Mouse (Mus musculus): ENCODE results near the gene Sord.
"Not testable (repeated sequence)": the region's sequence is repeated elsewhere in the genome, so short reads cannot be mapped to it uniquely, and the experiment has no call there.

Sord gene

GRCm38 (mm10) chr2:122234611-122235288 is at the start of gene Sord:
Gene Sord (plus strand): TSS chr2:122234749.
- peak; percentile 23 to 54 for DNase-seq (ENCODE audit: low read depth in 2 of 2, low spot score in 2 of 2)

GRCm38 (mm10) chr2:122185086-122185485 is 49.5 kb upstream of the Sord start:
- no peak for DNase-seq (ENCODE audit: low read depth in 2 of 2, low spot score in 2 of 2)

DNA sequence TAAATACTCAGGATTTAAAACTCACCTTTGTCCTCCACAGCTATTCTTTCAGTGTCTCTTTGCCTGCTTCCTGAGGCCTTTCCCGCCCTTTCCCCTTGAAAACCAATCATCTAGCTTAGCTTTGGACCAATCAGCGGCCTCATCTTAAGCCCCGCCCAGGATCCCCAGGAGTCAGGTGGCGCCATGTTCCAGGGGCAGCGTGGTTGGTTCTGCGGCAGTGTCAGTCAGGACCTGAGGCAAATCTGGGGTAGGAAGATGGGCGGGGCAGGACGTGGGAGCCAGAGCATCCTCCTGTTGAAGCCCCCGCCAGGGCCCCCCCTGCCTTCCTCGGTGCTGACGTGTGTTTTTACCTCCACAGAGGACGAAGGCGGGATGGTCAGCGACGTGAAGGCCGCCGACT is 48.4 kb upstream of the Sord start, which contains the start of the genes Patl2 and Terb2:
Gene Patl2, minus strand, starts transcription at position 84 of the 400 bp plus-strand sequence.
Gene Terb2, plus strand, starts transcription at position 167 of the 400 bp plus-strand sequence.
- no peak for DNase-seq (ENCODE audit: low read depth in 2 of 2, low spot score in 2 of 2)

GRCm38 (mm10) chr2:122186751-122187150 is 47.8 kb upstream of the Sord start:
- DNase-seq (ENCODE audit: low read depth in 2 of 2, low spot score in 2 of 2) = no peak

GRCm38 (mm10) chr2:122191849-122192248 is 42.7 kb upstream of the Sord start:
- no peak for DNase-seq (ENCODE audit: low read depth in 2 of 2, low spot score in 2 of 2)

DNA sequence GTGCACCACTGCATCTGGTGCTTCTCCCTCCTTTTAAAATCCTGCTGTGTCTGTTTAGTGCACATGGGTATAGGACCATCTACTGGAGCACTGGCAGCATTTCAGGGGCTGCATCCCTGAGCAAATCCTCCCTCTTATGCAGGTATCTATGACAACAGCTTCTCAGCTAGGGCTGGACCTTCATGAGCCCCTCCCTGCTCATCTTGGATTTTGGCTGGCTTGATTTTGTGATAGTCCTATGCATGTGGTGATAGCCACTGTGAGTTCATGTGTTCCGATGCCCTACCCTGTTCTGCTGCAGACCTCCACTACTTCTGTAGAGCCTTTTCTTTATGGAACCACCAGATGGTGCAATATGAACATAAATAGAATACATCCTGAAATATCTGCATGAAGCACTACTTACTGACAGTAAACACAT is 40.0 kb upstream of the Sord start:
- DNase-seq (ENCODE audit: low read depth in 2 of 2, low spot score in 2 of 2) = no peak

- DNase-seq (ENCODE audit: low read depth in 2 of 2, low spot score in 2 of 2) = no peak
These were observed 33.0 kb upstream of the Sord start for GRCm38 (mm10) chr2:122201501-122201900.

- DNase-seq (ENCODE audit: low read depth in 2 of 2, low spot score in 2 of 2) = no peak
These were observed 28.0 kb upstream of the Sord start for GRCm38 (mm10) chr2:122206440-122207107.

GRCm38 (mm10) chr2:122210534-122211228 is 23.9 kb upstream of the Sord start:
- no peak for DNase-seq (ENCODE audit: low read depth in 2 of 2, low spot score in 2 of 2)

GRCm38 (mm10) chr2:122217075-122217474 is 17.5 kb upstream of the Sord start:
- not testable (repeated sequence) for DNase-seq (ENCODE audit: low read depth in 2 of 2, low spot score in 2 of 2)

DNA sequence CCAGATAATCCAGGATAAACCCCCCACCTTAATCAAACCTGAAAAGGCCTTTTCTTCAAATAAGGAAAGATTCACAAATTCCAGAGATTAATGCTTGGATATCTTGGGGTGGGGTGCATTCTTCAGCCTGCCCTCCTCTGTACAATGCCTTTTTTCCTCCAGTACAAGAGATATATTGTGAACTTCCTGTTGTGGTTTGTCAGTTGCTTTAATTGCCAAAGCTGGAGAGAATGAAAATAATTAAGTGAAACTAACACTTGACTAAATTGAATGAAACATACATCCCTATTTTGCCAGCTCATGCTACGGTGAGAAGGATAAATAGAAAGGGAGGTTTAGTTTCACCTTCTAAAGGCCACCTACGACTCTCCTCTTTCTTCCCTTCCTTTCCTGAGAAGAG is 16.3 kb upstream of the Sord start:
- no peak for DNase-seq (ENCODE audit: low read depth in 2 of 2, low spot score in 2 of 2)

DNA sequence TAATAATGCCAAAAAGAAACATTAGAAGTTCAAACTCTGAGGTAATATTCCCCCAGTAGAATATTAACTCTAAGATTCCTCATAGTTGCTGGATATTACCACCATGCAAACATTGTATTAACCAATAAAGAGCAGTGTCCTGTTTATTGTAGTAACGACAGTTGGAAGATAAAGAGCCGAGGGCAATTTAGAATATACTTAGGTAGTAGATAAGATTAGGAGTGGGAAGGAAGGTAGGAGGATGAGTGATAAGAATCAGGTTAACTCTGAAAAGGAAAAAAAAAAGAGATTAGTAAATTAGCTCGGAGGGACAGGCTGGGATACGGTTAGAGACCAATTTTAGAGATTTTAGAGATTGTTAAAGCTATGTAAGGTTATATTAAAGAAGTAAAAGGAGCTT is 13.2 kb upstream of the Sord start:
- no peak for DNase-seq (ENCODE audit: low read depth in 2 of 2, low spot score in 2 of 2)

DNA sequence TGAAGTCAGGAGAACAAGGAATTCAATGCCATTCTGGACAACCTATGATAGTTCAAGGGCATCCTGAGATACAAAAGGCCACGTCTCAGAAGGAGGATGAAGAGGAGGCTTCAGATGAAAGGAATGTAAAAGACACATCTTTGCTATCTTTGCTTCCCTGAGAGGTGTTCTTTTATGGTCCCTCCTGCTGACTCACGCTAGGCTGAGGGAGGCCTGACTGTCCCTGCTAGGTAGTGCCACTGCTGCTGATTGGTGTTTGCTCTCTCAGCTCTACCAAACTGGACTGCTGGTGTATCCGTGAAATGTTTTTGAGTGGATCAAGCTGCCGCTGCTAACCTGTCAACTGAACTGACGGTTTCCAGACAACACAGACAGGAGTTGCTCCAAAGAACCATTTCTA is 12.8 kb upstream of the Sord start:
- DNase-seq (ENCODE audit: low read depth in 2 of 2, low spot score in 2 of 2) = no peak

DNA sequence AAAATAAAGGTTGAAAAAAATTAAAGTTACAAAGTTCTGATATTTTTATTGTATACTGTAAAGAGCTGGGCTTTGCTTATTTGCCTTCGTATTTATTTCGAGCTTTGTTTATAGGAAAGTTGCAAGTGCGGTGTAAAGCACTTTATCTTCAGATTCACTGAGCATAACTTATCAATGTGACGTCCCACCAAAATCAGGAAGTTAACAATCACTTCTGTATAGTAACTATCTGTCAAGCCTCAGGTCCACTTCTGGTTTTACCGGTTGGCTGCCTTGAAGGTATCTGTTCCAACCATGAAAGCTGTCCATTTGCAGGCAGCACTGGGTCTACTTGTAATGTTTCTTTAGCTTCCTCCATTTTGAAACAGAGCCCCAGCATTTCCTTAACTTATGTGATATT is 12.3 kb upstream of the Sord start:
- DNase-seq (ENCODE audit: low read depth in 2 of 2, low spot score in 2 of 2) = no peak

DNA sequence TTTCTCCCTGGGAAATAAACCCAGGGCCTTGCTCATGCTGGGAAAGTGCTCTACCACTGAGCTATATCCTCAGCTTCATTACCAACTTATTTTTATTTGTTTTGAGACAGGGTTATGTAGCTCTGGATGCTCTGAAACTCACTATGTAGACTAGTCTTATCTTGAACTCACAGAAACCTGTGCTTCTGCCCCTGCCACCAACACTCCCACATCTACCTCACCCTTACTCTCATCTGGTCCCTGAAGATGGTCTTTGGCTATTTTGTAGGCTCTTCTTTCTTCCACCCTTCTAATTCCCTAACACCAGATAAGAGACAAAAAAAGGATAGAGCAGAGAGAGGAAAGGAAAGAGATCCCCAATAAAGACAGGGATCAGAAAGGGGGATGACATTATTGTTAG is 10.9 kb upstream of the Sord start:
- DNase-seq (ENCODE audit: low read depth in 2 of 2, low spot score in 2 of 2) = no peak

DNA sequence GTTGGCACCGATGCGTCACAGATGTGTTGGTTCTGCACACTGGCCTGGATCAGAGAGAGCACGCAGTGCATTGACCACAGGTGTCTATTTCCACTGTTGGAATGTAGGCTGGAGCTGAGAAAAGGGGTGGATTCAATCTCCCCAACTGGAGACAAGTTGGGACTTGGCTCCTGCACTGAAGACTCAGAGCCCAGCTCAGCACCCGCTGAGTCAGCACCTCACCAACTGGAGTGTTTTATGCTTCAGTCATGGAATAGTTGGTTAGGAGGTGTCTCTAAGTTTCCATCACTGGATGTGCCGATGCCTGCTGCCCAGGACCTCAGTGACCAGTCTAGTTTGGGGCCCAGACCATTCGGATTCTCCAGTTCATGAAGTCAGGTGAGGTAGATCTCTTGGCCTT is 4.2 kb upstream of the Sord start:
- no peak for DNase-seq (ENCODE audit: low read depth in 2 of 2, low spot score in 2 of 2)

DNA sequence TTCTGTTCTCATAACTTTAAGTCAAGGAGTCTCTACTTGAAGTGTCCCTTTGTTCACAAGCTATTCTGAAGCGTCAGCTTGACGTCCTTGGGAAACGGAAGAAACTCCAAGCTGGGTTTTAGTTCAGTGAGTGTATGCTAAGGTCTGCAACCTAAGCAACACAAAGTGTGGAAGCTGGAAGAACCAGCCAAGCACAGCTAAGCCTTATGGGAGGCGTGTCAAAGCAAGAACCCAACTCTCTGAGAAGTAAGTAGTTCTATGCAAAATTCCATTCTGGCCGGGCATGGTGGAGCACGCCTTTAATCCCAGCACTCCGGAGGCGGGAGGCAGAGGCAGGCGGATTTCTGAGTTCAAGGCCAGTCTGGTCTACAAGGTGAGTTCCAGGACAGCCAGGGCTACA is 2.9 kb upstream of the Sord start:
- DNase-seq (ENCODE audit: low read depth in 2 of 2, low spot score in 2 of 2) = no peak

- DNase-seq (ENCODE audit: low read depth in 2 of 2, low spot score in 2 of 2) = no peak
These were observed 1.2 kb upstream of the Sord start for GRCm38 (mm10) chr2:122233341-122233740.

DNA sequence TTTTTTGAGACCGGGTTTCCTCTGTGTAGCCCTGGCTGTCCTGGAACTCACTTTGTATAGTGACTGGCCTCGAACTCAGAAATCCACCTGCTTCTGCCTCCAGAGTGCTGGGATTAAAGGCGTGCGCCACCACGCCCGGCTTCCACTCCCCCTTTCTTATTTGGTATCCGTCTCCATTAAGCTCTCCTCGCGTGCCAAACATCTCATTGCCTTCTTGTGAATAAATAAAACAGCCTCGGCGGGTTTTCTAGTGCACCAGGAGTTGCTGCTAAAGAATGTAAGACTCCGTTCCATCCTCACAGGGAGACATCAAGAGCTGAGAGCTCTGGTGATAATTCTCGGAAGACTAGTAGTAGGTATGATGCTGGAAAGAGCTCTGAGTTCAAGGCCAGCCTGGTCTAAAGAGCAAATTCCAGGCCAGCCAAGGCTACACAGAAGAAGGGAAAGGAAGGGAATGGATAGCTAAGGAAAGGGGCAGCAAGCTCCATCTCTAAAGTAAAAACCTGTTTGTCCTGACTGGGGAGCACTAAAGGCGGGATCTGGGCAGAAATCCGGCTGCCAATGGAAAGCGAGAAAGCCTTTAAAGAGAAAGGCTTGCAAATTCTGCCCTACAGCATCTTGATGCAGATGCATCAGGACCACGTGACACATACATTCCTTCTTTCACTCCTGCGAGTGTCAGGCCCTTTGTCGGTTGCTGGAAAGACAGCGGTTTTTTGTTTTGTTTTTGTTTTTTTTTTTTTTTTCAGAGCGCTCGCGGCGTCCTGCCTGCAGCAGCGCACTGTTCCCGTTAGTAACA is 591 bp upstream of the Sord start:
- DNase-seq (ENCODE audit: low read depth in 2 of 2, low spot score in 2 of 2) = no peak

GRCm38 (mm10) chr2:122235425-122235824 is 876 bp downstream of the Sord start:
- DNase-seq (ENCODE audit: low read depth in 2 of 2, low spot score in 2 of 2) = no peak

DNA sequence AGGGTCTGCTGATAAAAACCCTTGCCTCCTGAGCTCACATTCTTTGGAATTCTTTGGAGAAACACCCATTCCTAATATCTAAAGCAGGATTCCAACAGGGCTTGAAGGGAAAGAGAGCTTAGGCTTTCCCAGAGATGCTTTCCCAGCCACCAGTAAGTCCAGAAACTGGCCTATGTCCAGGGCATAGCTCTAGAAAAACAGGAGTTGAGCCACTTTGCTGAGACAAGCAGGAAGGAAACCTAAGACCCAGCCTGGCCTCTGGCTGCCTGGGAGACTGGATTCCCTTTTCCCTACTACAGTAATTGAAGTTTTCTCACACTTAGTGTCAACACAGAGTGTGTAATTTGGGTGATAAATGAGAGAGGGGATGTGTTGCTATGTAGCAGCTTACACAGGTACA is 1.8 kb downstream of the Sord start:
- no peak for DNase-seq (ENCODE audit: low read depth in 2 of 2, low spot score in 2 of 2)

All from CD8-positive naive resting alpha-beta T cell, adult 2 months (primary cell).